Mouse (Mus musculus) lung, postnatal 0 days (tissue): ENCODE data around the gene Creb3l2.

Experiments
- CTCF ChIP-seq: IDR thresholded peaks from 2 replicates; pipeline ENCODE4 v1.5.1; 2016; ENCODE audit warnings: antibody characterized with exemption, mild to moderate bottlenecking
- EP300 ChIP-seq: IDR thresholded peaks from 2 replicates; pipeline ENCODE4 v1.6.1; 2016; ENCODE audit warnings: antibody characterized with exemption, mild to moderate bottlenecking, control low read depth

DNA sequence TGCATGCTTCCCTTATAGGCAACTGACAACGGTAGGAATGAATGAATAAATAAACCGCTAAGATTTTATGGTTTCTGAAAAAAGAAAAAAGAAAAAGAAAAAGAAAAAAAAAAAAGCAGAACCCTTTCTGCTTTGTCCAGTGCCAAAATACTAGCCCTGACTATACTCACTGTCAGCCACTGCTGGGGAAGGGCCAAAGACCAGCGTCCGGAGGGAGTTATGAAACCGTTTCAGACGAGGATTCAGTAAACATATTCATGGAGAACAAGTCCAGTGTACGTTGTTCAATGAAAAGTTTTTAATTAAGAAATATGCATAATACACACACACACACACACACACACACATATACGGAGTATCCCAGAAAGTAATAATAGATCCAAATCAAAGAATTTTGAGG is 91.6 kb downstream of the Creb3l2 start:
- TF ChIP-seq CTCF = no peak
- no peak for TF ChIP-seq EP300
